In the genomic region with DNA sequence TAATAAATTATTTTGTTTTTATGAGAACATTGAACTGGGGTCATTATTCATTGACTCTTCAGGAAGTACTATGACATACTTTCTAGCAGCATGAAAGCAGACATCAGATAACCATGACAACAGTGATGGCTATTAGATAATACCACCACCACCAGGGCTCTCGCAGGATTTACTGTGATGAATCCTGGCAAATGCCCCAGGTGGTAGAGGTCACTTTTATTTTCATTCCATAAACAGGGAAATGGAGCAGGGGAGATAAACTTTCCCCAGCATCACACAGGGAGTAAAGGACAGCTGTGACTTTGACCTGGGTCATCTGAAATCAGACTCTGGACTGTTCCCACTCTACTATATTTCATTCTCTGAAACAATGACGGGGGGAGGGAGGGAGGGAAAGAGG, we compare ENCODE assay signal across 11 mouse cellular contexts.
DNase-seq lines count a peak whose midpoint lies in the region; ATAC-seq lines count a peak whose summit lies in the region.
"Had no signal": no experiment of that assay in that cellular context is flagged by ENCODE, and none has a peak within 500 bp of the region (broad histone marks: within the 10 kb centered on the region; RNA-seq: fewer than 3 reads in every experiment).

No protein-coding gene starts in this region.

- 9% methylated on average over 1 of the region's 2 CpGs for WGBS in hindbrain, embryonic 11.5 days
- WGBS in hindbrain, embryonic 14.5 days, result 26% methylated on average over 2 of the region's 2 CpGs
- WGBS in kidney, embryonic 16.5 days, result 4% methylated on average over 2 of the region's 2 CpGs
- WGBS in heart, embryonic 11.5 days (ENCODE audit: insufficient replicate concordance), result 33% methylated on average over 2 of the region's 2 CpGs

- intact Hi-C loops in left cerebral cortex, postnatal 25 days (cut with DNase I), result loop anchor here (5.0 kb wide), 1 partner anchor 375 kb away; a partner anchor contains a TSS

- H3K9me3 ChIP-seq in hindbrain, embryonic 11.5 days (ENCODE audit: control insufficient read depth, low read length), result no peaks in the 10 kb centered on the region
- H3K9me3 ChIP-seq in hindbrain, embryonic 14.5 days (ENCODE audit: control insufficient read depth, low read length), result no peaks in the 10 kb centered on the region
- H3K9me3 ChIP-seq in kidney, embryonic 16.5 days (ENCODE audit: low read length), result peaks cover 3% of the 10 kb centered on the region; the same call in 1 of the 2 replicates
- no peaks in the 10 kb centered on the region for H3K9me3 ChIP-seq in heart, embryonic 11.5 days (replicated peaks; ENCODE audit: control insufficient read depth, low read length)
- H3K9me3 ChIP-seq: heart, embryonic 12.5 days had no signal

- H3K36me3 ChIP-seq in hindbrain, embryonic 11.5 days (ENCODE audit: control insufficient read depth, insufficient read depth, low read length), result no peaks in the 10 kb centered on the region
- no peaks in the 10 kb centered on the region for H3K36me3 ChIP-seq in hindbrain, embryonic 14.5 days (replicated peaks; ENCODE audit: control insufficient read depth, insufficient read depth)
- H3K36me3 ChIP-seq in kidney, embryonic 16.5 days (ENCODE audit: insufficient read depth, low read length), result no peaks in the 10 kb centered on the region
- no peaks in the 10 kb centered on the region for H3K36me3 ChIP-seq in heart, embryonic 11.5 days (ENCODE audit: control insufficient read depth, insufficient read depth, low read length)
- H3K36me3 ChIP-seq: heart, embryonic 12.5 days had no signal

- H3K27ac ChIP-seq in hindbrain, embryonic 11.5 days (ENCODE audit: low read depth, low read length), result no peak overlapping the region
- no peak overlapping the region for H3K27ac ChIP-seq in hindbrain, embryonic 14.5 days
- no peak overlapping the region for H3K27ac ChIP-seq in kidney, embryonic 16.5 days (ENCODE audit: low read length)
- no peak overlapping the region for H3K27ac ChIP-seq in heart, embryonic 11.5 days (ENCODE audit: low read depth, low read length)
- H3K27ac ChIP-seq: macrophage had no signal

- no peak overlapping the region for H3K4me3 ChIP-seq in hindbrain, embryonic 11.5 days (ENCODE audit: low read depth, low read length)
- H3K4me3 ChIP-seq in hindbrain, embryonic 14.5 days (replicated peaks; ENCODE audit: low read length), result no peak overlapping the region
- no peak overlapping the region for H3K4me3 ChIP-seq in kidney, embryonic 16.5 days (ENCODE audit: low read length)
- H3K4me3 ChIP-seq in heart, embryonic 11.5 days (ENCODE audit: low read depth, low read length), result no peak overlapping the region
- H3K4me3 ChIP-seq: heart, embryonic 12.5 days had no signal

- ATAC-seq in hindbrain, embryonic 11.5 days (ENCODE audit: low FRiP score), result no peak
- no peak for ATAC-seq in hindbrain, embryonic 14.5 days (ENCODE audit: low FRiP score)
- peak; percentile 91 for ATAC-seq in kidney, embryonic 16.5 days (ENCODE audit: low FRiP score, low TSS enrichment)
- ATAC-seq in heart, embryonic 11.5 days (replicated peaks; ENCODE audit: insufficient number of reproducible peaks, low FRiP score, low TSS enrichment), result no peak
- ATAC-seq: intestine, postnatal 0 days had no signal

- no peak overlapping the region for H3K9ac ChIP-seq in hindbrain, embryonic 11.5 days (ENCODE audit: low read depth, low read length)
- H3K9ac ChIP-seq in hindbrain, embryonic 14.5 days, result no peak overlapping the region
- H3K9ac ChIP-seq in kidney, embryonic 16.5 days (replicated peaks; ENCODE audit: low read length), result no peak overlapping the region
- no peak overlapping the region for H3K9ac ChIP-seq in heart, embryonic 11.5 days (ENCODE audit: low read depth, low read length)
- H3K9ac ChIP-seq: heart, embryonic 12.5 days had no signal

- H3K4me1 ChIP-seq in hindbrain, embryonic 11.5 days (replicated peaks; ENCODE audit: control insufficient read depth, insufficient read depth, low read length), result no peaks in the 10 kb centered on the region
- H3K4me1 ChIP-seq in hindbrain, embryonic 14.5 days (replicated peaks; ENCODE audit: control insufficient read depth, insufficient read depth, low read length), result no peaks in the 10 kb centered on the region
- no peaks in the 10 kb centered on the region for H3K4me1 ChIP-seq in kidney, embryonic 16.5 days (ENCODE audit: insufficient read depth, low read length)
- H3K4me1 ChIP-seq in heart, embryonic 11.5 days (ENCODE audit: control insufficient read depth, insufficient read depth, low read length), result peaks cover 4% of the 10 kb centered on the region; the same call in 1 of the 2 replicates

- no peak overlapping the region for H3K4me2 ChIP-seq in hindbrain, embryonic 11.5 days (replicated peaks; ENCODE audit: low read depth, low read length)
- no peak overlapping the region for H3K4me2 ChIP-seq in hindbrain, embryonic 14.5 days (replicated peaks)
- H3K4me2 ChIP-seq in kidney, embryonic 16.5 days (replicated peaks; ENCODE audit: low read depth, low read length), result no peak overlapping the region
- H3K4me2 ChIP-seq in heart, embryonic 11.5 days, result no peak overlapping the region
- H3K4me2 ChIP-seq: heart, embryonic 12.5 days had no signal

- no peaks in the 10 kb centered on the region for H3K27me3 ChIP-seq in hindbrain, embryonic 11.5 days (ENCODE audit: control insufficient read depth, insufficient read depth, low read length)
- no peaks in the 10 kb centered on the region for H3K27me3 ChIP-seq in hindbrain, embryonic 14.5 days (ENCODE audit: control insufficient read depth, insufficient read depth, low read length)
- H3K27me3 ChIP-seq in kidney, embryonic 16.5 days (ENCODE audit: insufficient read depth, low read length), result no peaks in the 10 kb centered on the region
- no peaks in the 10 kb centered on the region for H3K27me3 ChIP-seq in heart, embryonic 11.5 days (ENCODE audit: control insufficient read depth, insufficient read depth, low read length)
- H3K27me3 ChIP-seq: heart, embryonic 12.5 days had no signal

- peak; percentile 2 for DNase-seq in hindbrain, embryonic 11.5 days (ENCODE audit: low spot score)
- no peak for DNase-seq in hindbrain, embryonic 14.5 days (ENCODE audit: low spot score)
- DNase-seq in embryo, embryonic 11.5 days (ENCODE audit: low read depth, low spot score), result peak; percentile 29
- peak; percentile 11 for DNase-seq in lung, postnatal 36 days
- no peak for DNase-seq in cerebellum, postnatal 25 days
- no peak for DNase-seq in left cerebral cortex, postnatal 25 days (ENCODE audit: low spot score in 2 of 2)

Comparison
In these comparisons a context has a peak if more than half of its experiments do, and no peak if none do; other contexts are left out.
1. DNase-seq: peak in hindbrain, embryonic 11.5 days (single experiment), embryo, embryonic 11.5 days (single experiment) and lung, postnatal 36 days (single experiment); none in hindbrain, embryonic 14.5 days (single experiment), cerebellum, postnatal 25 days (0 of 2) and left cerebral cortex, postnatal 25 days (0 of 2).